Mouse (Mus musculus) embryo, embryonic 11.5 days (tissue): ENCODE results near the gene Tesc.

Source experiments
- DNase-seq: peaks from one replicate; pipeline ENCODE4 v3.0.0-alpha.2; 2012; ENCODE audit warnings: low read depth, low spot score

Tesc gene

DNA sequence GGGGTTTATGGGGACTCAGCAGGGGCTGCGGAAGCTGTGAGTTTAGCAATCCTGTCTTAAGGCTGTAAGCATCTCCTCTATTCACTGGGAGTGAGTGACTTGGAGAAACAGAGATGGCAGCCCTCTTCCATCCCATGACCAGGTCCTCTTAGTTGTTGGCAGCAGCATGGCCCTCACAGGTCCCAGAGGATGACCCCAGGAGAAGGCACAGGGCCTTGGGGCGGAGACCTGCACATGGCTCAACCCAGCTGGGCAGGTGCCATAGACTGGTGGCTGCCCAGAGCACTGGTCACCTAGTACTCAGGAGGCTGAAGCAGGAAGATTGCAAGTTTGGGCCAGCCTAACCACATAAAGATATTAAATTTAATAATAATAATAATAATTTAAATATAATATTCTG lies 11.9 kb upstream of the Tesc start:
- DNase-seq, result no peak

DNA sequence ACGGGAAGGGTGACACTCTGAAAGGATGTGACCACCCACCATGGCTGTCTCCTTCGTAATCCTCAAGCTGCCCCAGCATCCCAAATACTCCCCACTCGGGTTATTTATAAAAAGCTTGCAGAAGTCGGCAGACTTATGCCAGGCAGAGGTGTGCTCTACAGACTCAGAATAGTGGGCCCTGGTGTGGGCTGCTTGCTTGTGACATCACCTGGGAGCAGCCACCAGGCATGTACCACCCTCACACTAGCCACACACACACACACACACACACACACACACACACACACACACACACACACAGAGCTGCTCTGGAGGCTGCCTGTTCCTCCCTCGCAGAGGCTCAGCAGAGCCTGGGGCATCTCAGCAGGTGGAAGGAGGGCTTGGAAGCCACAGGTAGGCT lies 10.0 kb upstream of the Tesc start:
- DNase-seq, result no peak

DNA sequence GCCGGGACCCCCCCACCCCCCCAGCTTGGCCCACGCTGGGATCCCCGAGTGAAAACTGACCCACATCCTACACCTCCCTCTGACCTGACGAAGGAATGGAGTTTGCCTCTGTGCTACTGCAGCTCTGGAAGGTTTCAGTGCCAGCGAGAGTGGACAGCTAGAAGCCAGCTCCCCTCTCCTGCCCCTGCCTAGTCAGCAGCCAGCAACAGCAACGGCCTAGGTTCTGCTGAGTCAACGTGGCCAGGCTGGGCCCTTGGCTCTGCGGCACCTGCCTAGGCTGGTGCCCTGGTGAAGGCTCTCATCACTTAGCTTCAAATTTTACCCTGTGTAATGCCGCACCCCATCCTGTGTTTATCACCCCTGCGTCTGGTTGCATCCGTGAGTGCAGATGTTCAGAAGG lies 7.6 kb upstream of the Tesc start:
- DNase-seq, result no peak

DNA sequence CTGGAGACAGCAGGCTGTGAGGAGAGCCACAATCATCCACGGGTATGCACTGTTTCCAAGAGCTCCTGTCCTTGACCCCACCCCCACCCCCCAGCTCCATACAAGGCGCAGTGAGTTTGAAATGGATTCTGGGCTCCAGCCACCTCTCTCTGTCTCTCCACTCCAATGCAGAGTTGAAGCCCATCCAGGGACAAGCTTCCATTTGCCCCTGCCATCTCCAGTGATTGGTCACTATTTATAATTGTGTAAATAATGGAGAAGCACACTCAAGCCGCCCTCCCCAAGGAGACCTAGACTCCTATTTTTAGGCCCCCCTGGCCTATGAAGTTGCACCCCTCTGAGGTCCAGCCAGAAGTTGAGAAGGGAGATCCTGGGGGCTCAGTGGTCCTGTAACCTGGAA lies 4.5 kb upstream of the Tesc start:
- DNase-seq, result no peak

DNA sequence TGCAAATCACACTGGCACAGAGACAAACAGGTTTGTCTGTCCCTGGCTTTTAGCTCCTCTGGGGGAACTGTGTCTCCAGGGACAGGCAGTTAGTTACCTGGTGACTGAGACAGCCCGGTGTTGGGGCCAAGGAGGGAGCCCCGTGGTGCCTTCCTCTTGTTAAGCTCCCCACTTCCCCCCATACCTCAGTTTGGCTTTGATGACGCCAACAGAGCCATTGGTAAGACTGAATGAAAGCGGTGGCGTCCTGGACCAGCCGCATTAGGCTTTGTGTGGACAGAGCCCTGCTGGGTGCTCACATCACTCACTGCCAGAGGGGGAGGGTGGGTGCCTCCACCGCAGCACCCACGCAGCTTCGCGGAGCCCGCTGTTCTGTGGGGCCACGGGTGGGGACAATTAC lies 1.7 kb upstream of the Tesc start:
- DNase-seq, result no peak

DNA sequence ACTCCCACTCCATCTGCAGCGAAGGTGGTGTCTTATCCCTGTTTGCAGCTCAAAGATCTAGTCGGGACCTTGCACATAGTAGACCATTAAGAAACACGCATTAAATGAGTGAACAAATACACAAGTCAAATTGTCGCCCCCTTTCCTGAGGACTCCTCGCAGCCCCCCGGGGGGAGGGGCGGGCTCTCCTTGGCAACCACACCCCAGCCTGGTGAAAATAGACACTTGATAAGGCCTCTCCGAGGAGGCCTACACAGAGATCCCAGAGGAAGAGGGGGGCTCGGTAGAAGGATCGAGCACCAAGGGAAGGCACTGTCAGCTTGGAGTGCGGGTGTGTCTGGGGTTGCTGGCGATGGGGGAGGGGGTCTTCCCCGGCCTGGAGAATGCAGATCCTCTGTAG lies 1.2 kb upstream of the Tesc start:
- DNase-seq, result no peak

DNA sequence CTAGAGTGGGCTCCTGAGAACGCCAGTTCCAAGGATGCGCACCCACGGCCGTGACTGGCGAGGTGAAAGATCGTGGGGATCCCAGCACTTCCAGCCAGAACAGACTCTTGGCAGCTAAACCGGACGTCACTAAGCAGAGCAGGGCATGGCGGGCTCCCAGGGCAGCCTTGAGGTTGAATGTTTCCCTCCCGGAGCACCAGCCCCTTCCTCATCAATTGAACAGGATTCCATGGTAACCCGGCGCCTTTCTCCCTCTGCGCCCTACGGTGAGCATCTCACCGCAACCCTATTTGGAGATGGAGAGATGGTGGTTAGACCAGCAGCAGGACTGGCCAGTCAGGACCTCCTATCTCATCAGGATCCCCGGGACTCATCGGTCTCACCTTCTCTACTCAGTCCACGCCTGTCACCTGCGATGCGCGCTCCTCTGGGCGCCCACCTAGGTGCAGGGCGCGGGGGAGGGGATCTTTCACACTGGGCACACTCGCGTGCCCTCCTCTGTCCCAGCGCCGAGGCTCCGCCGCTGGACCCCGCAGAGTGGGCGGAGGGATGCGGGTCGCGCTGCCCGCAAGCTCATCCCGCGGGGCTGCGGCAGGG lies 344 bp upstream of the Tesc start:
- DNase-seq, result no peak

DNA sequence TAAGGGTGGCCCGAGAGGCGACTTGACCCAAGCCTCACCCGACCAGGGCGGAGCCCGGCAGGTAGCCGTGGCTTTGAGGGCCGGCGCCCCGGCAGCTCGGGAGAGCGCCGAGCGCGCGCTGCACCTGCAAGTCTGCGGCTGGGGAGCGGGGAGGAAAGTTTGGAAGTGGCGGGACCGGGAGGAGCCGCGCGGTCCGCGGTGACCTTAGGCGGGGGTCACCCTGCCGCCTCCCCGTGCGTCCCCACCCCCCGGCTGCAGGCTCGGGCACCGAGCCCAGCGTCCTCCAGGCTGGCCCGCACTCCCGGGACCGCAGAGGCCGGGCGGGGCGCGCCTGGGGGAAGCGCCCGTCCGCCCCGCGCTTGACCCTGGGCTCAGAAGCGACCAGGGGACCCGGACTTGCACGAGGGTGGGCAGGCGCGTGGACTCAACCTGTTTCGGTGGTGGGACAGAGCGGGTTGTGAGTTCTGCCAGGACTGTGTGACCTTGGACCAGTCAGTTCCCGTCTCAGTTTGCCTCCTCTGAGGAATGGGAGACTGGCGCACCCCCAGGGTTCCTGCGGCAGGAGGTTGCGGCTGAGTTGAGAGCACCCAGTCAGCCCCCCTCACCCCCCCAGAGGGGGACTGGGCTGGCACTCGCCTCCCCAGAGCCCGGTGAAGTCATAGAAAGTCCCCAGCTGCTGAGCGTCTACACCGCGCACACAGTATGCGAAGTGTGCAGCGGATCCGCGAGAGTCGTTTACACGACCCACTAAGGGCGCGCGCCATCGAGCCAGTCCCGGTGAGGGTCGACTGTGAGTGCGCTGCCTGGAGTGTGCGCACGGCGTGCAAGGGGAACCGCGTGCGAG lies 870 bp downstream of the Tesc start:
- DNase-seq, result no peak

DNA sequence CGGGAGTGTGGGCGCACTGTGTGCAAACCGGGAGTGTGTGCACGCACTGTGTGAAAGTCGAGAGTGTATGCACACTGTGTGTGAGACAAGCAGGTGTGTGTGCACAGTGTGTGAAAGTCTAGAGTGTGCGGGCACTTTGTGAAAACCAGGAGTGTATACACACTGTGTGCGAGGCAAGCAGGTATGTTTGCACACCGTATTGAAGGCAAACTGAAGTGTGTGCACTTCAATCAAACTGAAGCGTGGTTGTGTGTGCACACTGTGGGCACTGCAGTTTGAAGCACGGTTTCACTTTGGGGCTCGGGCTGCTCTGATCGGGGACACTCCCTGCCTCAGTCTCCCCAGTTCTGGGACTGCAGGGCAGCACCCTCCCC lies 1.5 kb downstream of the Tesc start:
- no peak for DNase-seq

DNA sequence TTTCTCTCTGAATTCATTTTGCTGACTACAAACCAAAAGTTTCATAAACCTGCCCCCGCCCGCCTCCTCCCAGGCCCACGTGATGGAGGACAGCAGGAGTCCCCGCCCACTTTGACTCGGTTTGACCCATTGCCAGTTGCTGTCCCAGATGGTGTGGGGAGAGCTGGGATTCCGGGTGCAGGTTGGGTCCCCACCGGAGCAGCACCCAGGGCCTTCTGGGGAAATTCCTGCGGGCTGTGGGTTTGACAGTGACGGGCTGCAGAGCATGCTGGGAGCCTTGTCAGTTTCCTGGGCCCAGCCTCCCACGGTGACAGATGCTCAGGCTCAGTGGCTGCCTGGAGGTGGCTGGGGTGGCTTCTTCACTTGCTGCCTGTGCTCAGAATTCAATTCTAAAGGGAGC lies 1.9 kb downstream of the Tesc start:
- DNase-seq, result no peak

DNA sequence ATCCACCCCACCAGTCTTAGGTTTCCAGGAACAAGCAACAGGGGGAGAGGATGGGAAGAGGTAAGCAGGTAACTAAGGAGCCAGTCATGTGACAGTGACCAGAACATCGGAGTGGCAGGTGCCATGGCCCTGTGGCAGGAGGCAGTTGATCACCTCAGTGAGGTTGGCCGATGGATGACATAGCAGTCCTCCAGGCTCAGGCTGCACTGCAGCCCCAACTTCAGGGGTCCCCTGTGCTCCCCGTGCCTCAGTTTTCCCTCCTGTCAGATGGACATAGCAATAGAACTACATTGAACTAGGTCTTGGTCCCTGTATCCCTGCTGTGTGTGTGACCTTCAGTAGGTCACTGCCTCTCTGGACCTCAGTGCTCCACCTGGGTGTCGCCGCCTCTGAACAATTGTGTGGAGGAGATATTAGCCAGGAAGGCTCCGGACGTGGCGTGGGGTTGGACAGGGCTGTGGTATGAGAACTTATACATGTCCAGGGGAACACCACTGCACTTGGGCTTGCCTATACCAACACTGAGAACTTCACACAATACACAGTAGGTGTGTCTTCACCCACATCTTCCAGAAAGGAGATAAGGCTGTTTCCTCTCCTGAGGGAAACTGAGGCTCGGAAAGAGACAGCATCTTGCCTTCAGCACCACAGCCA lies 2.6 kb downstream of the Tesc start:
- DNase-seq, result no peak

DNA sequence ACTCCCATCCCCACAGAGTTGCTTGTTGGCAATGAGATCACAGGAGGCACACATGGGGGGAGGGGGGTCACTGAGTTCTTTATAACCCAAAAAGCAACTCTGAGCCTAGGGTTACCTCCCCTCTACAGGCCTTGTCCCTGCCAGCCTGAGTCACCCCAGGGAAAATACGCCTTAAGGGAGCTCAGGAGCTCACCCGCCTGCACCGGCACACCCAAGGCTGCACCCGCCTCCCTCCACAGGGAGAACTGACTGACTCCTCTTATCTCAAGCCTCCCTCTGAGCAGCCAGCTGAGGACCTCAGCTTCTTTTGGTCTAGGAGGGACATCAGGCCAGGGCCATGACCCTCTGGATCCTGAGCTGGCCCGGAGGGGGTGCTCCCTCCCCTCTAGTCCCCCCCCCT lies 3.5 kb downstream of the Tesc start:
- DNase-seq, result no peak

DNA sequence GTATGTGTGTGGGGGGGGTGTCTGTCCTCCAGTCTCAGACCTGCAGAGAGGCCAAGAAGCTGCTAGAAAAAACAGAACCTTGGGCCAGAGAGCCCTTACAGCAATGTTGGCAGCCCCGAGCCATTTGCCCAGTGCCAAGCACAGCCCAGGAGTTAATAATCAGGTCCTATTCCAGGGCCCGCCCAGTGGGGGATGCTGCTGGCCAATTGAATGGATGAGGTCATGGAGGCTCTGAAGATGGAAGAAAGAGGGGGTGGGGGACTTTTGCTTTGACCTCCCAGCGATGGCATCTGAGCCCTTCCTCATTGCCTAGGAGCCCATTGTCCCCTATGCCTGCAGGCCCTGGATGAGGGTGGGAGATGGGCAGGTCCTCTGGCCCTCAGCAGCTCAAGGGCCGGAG lies 4.0 kb downstream of the Tesc start:
- no peak for DNase-seq

DNA sequence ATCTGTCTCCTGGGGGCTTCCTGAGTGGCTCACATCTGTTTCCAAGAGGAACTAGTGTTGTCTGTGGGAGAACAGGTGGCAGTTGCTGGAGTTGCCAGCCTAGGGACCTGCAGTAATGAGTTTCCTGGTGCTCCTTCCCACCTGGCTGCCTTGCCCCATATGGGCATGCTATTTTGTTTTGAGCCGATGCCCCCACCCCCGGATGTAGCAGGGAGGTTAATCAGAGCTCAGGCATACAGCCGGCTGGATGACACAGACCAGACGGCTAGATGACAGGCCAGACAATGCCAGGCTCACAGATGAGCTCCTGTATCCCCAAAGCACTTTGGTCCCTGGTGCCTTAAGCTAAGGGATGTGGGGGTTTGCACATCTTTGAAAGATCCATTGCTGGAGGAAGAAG lies 5.8 kb downstream of the Tesc start:
- no peak for DNase-seq

DNA sequence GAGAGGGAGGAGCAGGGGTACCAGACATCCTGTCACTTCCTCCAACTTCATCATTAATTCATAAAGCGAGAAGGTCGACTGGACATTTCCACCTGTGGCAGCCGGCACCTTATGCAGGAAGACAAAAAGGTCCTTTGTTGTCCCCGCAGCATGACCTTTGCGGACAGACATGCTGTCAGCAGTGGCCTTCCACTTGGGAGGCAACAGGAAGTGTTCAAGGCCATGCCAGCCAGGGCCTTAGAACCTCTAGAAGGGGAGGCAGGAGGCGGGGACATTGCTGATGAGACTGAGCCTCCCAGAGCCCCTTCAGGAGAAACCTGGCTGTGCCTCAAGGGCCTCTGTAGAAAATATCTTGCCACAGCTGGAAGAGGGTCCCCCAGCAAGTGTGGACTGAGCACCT lies 6.2 kb downstream of the Tesc start:
- no peak for DNase-seq

DNA sequence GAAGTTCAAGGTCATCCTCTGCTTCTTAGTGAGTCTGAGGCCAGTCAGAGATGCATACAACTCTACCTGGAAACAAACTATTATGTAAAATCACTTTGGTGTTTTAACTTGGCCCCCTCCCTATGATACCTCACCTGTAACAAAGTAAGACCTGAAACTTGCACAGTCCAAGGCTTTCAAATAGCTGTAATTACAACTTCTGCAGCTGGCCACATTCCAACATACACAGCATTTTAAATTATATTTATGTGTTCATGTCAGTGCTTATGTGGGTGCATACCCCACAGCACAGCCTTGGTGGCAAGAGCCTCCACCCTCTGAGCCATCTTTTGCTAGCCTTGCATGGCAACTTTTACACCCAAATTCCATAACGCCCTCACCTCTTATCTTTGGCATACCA lies 7.1 kb downstream of the Tesc start:
- no peak for DNase-seq

DNA sequence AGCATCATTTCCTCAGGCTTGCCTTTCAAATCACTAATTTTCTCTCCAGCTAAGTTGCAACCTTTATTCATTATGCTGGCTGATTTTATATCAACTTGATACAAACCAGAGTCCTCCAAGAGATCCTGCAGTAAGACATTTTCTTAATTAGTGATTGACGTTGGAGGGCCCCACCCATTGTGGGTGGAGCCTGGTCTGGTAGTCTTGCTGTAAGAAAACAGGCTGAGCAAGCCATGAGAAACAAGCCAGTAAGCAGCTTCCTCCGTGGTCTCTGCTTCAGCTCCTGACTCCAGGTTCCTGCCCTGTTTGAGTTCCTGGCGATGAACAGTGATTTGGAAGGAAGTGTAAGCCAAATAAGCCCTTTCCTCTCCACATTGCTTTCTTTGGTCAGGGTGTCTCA lies 8.2 kb downstream of the Tesc start:
- DNase-seq, result no peak

DNA sequence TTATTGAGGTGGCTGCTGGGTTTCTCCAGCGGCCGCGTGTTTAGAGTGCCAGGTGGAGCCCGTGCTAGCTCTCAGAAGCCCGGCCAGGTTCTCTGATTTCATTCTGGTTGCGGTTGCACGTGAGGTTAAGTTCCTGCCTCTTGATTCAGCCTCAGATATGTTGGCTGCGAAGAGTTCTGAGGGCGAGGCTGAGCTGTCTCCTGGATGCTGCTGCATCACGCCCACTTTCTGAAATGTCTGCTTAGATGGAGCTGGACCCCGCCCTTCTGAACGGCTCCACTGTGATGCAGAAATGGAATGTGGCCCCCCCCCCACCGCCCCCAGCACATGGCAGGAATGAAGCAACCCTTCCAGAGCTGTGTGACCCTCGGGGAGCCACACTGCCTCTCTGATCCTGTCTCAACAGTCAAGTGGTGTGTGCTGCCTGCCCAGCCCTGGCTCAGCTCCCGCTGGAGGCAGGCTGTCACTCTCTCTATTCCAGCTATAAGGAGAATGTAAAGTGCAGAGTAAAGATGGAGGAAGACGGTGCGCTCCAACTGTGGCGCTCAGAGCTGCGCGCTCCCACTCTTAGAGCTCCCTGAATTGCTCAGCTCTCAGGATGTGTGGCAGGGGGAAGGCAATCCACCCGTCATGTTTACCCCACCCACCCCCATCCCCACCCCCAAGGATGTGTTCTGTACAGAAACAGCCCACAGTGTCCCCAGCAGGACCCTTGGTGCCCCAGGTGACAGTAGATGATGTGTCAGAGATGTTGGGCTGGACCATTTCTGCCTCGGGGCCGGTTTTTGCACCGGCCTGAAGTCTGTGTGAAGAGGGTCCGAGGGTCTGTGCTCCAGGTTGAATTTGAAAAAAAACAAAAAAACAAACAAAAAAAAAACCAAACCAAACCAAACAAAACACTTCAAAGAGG lies 9.6 kb downstream of the Tesc start:
- no peak for DNase-seq

DNA sequence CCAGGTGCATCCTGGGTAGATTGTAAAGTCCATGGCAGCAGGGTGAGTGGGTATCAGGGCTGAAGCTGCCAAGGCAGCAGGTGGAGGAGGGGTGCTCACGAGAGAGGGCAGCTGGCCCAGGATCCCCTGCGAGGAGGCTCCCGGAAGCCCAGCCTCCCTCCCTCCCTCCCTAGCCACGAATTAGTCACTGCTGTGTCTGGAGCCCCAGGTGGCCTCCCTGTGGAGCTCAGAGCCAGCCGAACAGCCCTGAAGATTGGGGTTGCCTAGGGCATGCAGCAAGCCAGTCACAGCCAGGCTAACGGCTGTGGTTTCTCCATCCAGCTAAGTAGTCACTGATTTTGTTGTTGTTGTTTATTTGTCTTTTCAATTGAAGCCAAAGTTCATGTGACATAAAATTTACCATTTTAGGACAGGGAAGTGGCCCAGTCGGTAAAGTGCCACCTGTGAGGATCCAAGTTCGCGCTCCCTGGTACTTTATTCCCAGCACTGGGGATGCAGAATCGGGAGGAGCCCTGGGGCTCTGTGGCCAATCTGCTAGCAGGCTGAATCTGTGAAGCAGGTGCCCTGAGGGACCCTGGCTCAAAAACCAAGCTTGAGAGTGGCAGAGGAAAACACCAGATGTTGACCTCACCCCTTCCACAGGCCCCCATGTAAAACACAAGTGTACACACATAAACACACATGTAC lies 10.4 kb downstream of the Tesc start:
- DNase-seq, result peak; percentile 31

DNA sequence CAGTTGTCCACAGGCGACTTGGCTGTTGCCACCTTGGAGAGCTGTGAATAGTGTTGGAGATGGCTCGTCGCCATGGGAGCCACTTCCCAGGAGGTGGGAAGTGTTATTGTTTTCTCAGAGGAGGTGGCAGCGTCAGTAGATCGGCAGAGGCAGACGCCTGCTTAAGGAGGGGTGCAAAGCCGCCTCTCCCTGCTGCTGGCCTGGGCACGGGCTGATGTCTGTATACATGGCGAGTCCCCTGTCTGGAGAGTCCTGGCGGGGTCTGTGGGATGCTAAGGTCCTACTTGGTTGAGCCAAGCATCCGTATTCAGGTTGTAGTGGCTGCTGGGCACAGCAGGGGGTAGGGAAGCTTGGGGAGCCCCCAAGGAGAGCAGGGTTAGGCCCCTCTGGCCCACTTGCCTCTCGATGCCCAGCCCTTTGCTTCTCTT lies 11.7 kb downstream of the Tesc start:
- DNase-seq, result no peak

DNA sequence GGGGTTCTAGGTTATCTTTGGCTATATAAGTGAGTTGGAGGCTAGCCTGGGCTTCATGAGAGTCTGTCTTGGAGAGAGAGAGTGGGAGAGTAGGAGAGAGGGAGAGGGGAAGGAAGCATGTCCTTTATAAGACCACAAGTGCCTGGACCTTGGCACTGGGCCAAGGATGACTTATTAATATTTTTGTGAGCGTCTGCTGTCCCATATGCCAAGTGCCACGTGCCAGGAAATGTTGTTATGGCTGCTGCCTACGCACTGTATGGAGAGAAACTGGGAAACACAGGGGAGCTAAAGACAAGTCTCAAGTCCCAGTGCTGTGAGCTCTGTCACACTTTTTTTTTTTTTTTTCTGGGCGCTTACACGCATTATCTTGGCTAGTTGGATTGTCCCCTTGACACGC lies 15.1 kb downstream of the Tesc start:
- no peak for DNase-seq

DNA sequence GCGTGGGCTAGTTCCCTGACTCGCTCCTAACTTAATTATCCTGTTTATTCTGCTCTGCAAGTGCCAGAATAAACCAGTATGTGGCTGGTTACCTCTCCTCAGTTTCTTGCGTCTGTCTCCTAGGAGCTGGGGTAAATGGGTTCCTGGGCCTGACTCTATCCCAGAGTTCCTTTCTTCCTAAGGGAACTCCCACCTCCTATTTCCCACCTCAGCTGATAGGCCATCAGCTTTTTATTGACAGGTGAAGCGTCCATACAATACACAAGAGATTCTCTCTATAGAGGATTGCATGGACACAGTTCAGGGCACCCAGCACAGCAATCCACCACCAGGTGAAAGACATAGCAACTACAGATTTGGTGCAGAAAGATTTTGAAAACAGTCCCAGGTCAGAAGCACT lies 16.2 kb downstream of the Tesc start:
- no peak for DNase-seq
